Mouse (Mus musculus) forebrain, postnatal 0 days (tissue): Measurements from ENCODE around the gene D17H6S53E. TPM values are rescaled to one million over a fixed set of nuclear protein-coding genes. Genes with fewer than 3 reads are reported as not detected.

Experiments
- ATAC-seq: fragments of 200-750 bp; cut with Nextera tagmentation; 2 replicates; pipeline ENCODE4 v1.8.0; 2017; ENCODE audit warnings: mild to moderate bottlenecking, moderate library complexity
- DNase-seq: peaks from one replicate; pipeline ENCODE4 v3.0.0-alpha.2; 2015
- H3K27ac ChIP-seq: fragments of 300-500 bp; sonication (generic); 2 replicates; pipeline ENCODE4 v1.5.1; 2014; ENCODE audit warnings: low read depth, mild to moderate bottlenecking, antibody characterized with exemption, low read length, moderate library complexity, mixed read lengths
- H3K27me3 ChIP-seq: fragments of 300-500 bp; sonication (generic); 2 replicates; pipeline ENCODE4 v1.6.1; 2014; ENCODE audit warnings: mild to moderate bottlenecking, low read length, mixed read lengths; ENCODE audit not compliant: insufficient read depth
- H3K36me3 ChIP-seq: fragments of 300-500 bp; sonication (generic); 2 replicates; pipeline ENCODE4 v1.6.1; 2014; ENCODE audit warnings: mild to moderate bottlenecking, moderate library complexity; ENCODE audit not compliant: insufficient read depth
- H3K4me1 ChIP-seq: fragments of 300-500 bp; sonication (generic); 2 replicates; pipeline ENCODE4 v1.6.1; 2014; ENCODE audit warnings: antibody characterized with exemption; ENCODE audit not compliant: insufficient read depth
- H3K4me2 ChIP-seq: fragments of 300-500 bp; sonication (generic); 2 replicates; pipeline ENCODE4 v1.6.1; 2014; ENCODE audit warnings: low read depth, mild to moderate bottlenecking, moderate library complexity
- H3K4me3 ChIP-seq: fragments of 300-500 bp; sonication (generic); 2 replicates; pipeline ENCODE4 v1.5.1; 2014; ENCODE audit warnings: low read depth, low read length, mixed read lengths
- H3K9ac ChIP-seq: fragments of 300-500 bp; sonication (generic); 2 replicates; pipeline ENCODE4 v1.6.1; 2014; ENCODE audit warnings: mild to moderate bottlenecking
- H3K9me3 ChIP-seq: fragments of 300-500 bp; sonication (generic); 2 replicates; pipeline ENCODE4 v1.6.1; 2016; ENCODE audit warnings: low read length
- CTCF ChIP-seq: sonication (generic); IDR thresholded peaks from 2 replicates; pipeline ENCODE4 v1.5.1; 2016; ENCODE audit warnings: antibody characterized with exemption, control low read depth, low read depth
- WGBS: fragments of 180-500 bp; shearing (Covaris S2); extraction: QIAGEN DNeasy Blood & Tissue Kit; methylation state at CpG from one replicate; pipeline ENCODE4 v1.1.7; 2014; 5-methylcytosine and 5-hydroxymethylcytosine counted together
- polyA plus RNA-seq: library from polyadenylated mRNA; unstranded; fragments of >200 nt; fragmentation: Nextera tagmentation; extraction: Ambion mirVana; gene quantifications from 2 replicates; pipeline ENCODE4 v1.2.1, GENCODE M21; 2015
- total RNA-seq: library from RNA; depleted of rRNA; stranded (reverse); fragments of >200 nt; gene quantifications from 2 replicates; pipeline ENCODE4 v1.2.3, GENCODE M21; 2014; rRNA removed

Gene D17H6S53E
- total RNA-seq: 15.3 and 26.2 TPM in 2 replicates
- 7.4 and 8.0 TPM in 2 replicates for polyA plus RNA-seq

GRCm38 (mm10) chr17:35126206-35126611, at the start of gene D17H6S53E:
Gene D17H6S53E, plus strand, starts transcription at chr17:35126373.
- Histone ChIP-seq H3K27ac (peak within 1 kb of the TSS; percentile 79), H3K4me3 (peak within 1 kb of the TSS; percentile 63), H3K27me3 (no peaks in the 10 kb centered on the region), H3K9me3 (no peaks in the 10 kb centered on the region), H3K4me2 (peak within 1 kb of the TSS; percentile 86), H3K9ac (peak within 1 kb of the TSS; percentile 81), H3K36me3 (peaks cover 9% of the 10 kb centered on the region; the same call in 1 of the 2 replicates), H3K4me1 (peaks cover 11% of the 10 kb centered on the region)
- DNase-seq (peak; percentile 74), ATAC-seq (peak; percentile 26)
- WGBS: under 1% methylated on average over 36 of the region's 36 CpGs
- TF ChIP-seq CTCF: no peak

GRCm38 (mm10) chr17:35076507-35077176, 49.5 kb upstream of the D17H6S53E start, which contains the start of gene Ly6g6e:
Gene Ly6g6e, plus strand, starts transcription at chr17:35076902.
- Histone ChIP-seq H3K36me3 (no peaks in the 10 kb centered on the region), H3K27ac (peak within 1 kb of the TSS; percentile 57; the same call in 1 of the 2 replicates), H3K4me3 (no peak within 1 kb of the TSS; the same call in 1 of the 2 replicates), H3K27me3 (no peaks in the 10 kb centered on the region), H3K9ac (peak within 1 kb of the TSS; percentile 40; the same call in 1 of the 2 replicates), H3K4me1 (0 out of 2 replicates have a peak, but pooled peaks cover 5% of the 10 kb centered on the region), H3K4me2 (peak within 1 kb of the TSS; percentile 41), H3K9me3 (no peaks in the 10 kb centered on the region)
- 29% methylated on average over 10 of the region's 10 CpGs for WGBS
- DNase-seq (peak; percentile 53), ATAC-seq (peak; percentile 53)
- no peak for TF ChIP-seq CTCF

- H3K4me3 ChIP-seq: no peak overlapping the region
- H3K27me3 ChIP-seq: no peaks in the 10 kb centered on the region
Observed at GRCm38 (mm10) chr17:35077285-35077684, 48.9 kb upstream of the D17H6S53E start.

GRCm38 (mm10) chr17:35077786-35078233, 48.4 kb upstream of the D17H6S53E start, which contains the start of gene Ly6g6d:
Gene Ly6g6d, minus strand, starts transcription at chr17:35078065.
- no peak within 1 kb of the TSS; the same call in 1 of the 2 replicates for H3K4me3 ChIP-seq
- peak within 1 kb of the TSS; percentile 41 for H3K4me2 ChIP-seq
- H3K9me3 ChIP-seq: no peaks in the 10 kb centered on the region
- H3K4me1 ChIP-seq: 0 out of 2 replicates have a peak, but pooled peaks cover 5% of the 10 kb centered on the region
- peak within 1 kb of the TSS; percentile 57; the same call in 1 of the 2 replicates for H3K27ac ChIP-seq
- peak within 1 kb of the TSS; percentile 40; the same call in 1 of the 2 replicates for H3K9ac ChIP-seq
- WGBS: 16% methylated on average over 14 of the region's 14 CpGs
- peak; percentile 26; the same call in 1 of the 2 replicates for ATAC-seq
- TF ChIP-seq CTCF: peak; percentile 52
- no peaks in the 10 kb centered on the region for H3K36me3 ChIP-seq
- no peaks in the 10 kb centered on the region for H3K27me3 ChIP-seq
- no peak for DNase-seq

More at GRCm38 (mm10) chr17:35077285-35077684, 48.9 kb upstream of the D17H6S53E start:
- Histone ChIP-seq H3K4me2 (peak overlapping the region; percentile 41), H3K9me3 (no peaks in the 10 kb centered on the region), H3K4me1 (0 out of 2 replicates have a peak, but pooled peaks cover 5% of the 10 kb centered on the region), H3K36me3 (no peaks in the 10 kb centered on the region), H3K9ac (0 out of 2 replicates have a peak overlapping the region, but pooled peaks have one; percentile 40), H3K27ac (0 out of 2 replicates have a peak overlapping the region, but pooled peaks have one; percentile 57)
- no peak for DNase-seq
- TF ChIP-seq CTCF: no peak
- 27% methylated on average over 2 of the region's 2 CpGs for WGBS
- ATAC-seq: peak; percentile 51

- Histone ChIP-seq H3K9ac (no peak overlapping the region), H3K27ac (no peak overlapping the region), H3K9me3 (no peaks in the 10 kb centered on the region), H3K4me2 (no peak overlapping the region), H3K27me3 (no peaks in the 10 kb centered on the region), H3K4me1 (0 out of 2 replicates have a peak, but pooled peaks cover 5% of the 10 kb centered on the region), H3K4me3 (no peak overlapping the region), H3K36me3 (no peaks in the 10 kb centered on the region)
- no peak for TF ChIP-seq CTCF
- DNase-seq (no peak), ATAC-seq (no peak)
- WGBS: 73% methylated on average over 9 of the region's 9 CpGs
Observed at GRCm38 (mm10) chr17:35079778-35080177, 46.4 kb upstream of the D17H6S53E start.

GRCm38 (mm10) chr17:35080248-35080647, 45.9 kb upstream of the D17H6S53E start:
- 58% methylated on average over 6 of the region's 6 CpGs for WGBS

GRCm38 (mm10) chr17:35080710-35081109, 45.5 kb upstream of the D17H6S53E start:
- no peak for ATAC-seq
- TF ChIP-seq CTCF: no peak
- no peaks in the 10 kb centered on the region for H3K27me3 ChIP-seq
- H3K9ac ChIP-seq: no peak overlapping the region
- 0 out of 2 replicates have a peak, but pooled peaks cover 5% of the 10 kb centered on the region for H3K4me1 ChIP-seq
- H3K27ac ChIP-seq: no peak overlapping the region
- H3K36me3 ChIP-seq: no peaks in the 10 kb centered on the region
- DNase-seq: no peak
- H3K9me3 ChIP-seq: no peaks in the 10 kb centered on the region
- no peak overlapping the region for H3K4me3 ChIP-seq
- 93% methylated on average over 4 of the region's 4 CpGs for WGBS
- H3K4me2 ChIP-seq: no peak overlapping the region

More at GRCm38 (mm10) chr17:35080248-35080647, 45.9 kb upstream of the D17H6S53E start:
- DNase-seq (no peak), ATAC-seq (no peak)
- Histone ChIP-seq H3K9ac (no peak overlapping the region), H3K9me3 (no peaks in the 10 kb centered on the region), H3K27me3 (no peaks in the 10 kb centered on the region), H3K36me3 (no peaks in the 10 kb centered on the region), H3K27ac (no peak overlapping the region), H3K4me3 (no peak overlapping the region), H3K4me1 (0 out of 2 replicates have a peak, but pooled peaks cover 5% of the 10 kb centered on the region), H3K4me2 (no peak overlapping the region)
- TF ChIP-seq CTCF: no peak
